Mouse (Mus musculus) gastrocnemius, postnatal 10 days (tissue): ENCODE data around the gene Rpp25l. TPM values are rescaled to one million over a fixed set of nuclear protein-coding genes. Genes with fewer than 3 reads are reported as not detected.

Experiments
- DNase-seq: peaks from one replicate; pipeline ENCODE4 v3.0.0; 2021; ENCODE audit warnings: mixed read lengths
- total RNA-seq, 2 experiments: library from RNA; stranded (reverse); gene quantifications; 2 replicates each; pipeline ENCODE4 v1.2.3; 2021

Rpp25l gene
- total RNA-seq, 2 experiments from 2014 or later: 31.5 to 41.4 TPM

- no peak for DNase-seq
Measured at GRCm38 (mm10) chr4:41671500-41671899, 41.8 kb downstream of the Rpp25l start.

DNA sequence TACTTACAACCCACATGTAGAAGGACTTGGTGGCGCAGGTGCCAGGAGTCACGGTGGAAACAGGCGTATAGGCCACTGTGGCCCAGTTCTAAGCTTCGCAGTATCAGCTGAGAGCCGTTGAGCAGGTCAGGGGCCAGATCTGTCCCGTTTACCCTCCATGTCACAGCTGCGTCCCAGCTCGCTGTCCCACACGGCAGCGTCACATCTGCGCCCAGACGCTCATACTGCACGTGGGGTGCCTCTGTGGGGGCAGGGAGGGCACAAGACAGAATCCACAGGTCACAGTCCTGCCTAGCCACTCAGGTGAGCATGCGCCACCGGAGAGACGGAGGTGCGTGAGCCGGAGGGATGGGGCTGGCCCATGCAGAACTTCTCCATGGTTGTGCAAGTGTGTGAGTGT lies 42.5 kb downstream of the Rpp25l start:
- no peak for DNase-seq

DNA sequence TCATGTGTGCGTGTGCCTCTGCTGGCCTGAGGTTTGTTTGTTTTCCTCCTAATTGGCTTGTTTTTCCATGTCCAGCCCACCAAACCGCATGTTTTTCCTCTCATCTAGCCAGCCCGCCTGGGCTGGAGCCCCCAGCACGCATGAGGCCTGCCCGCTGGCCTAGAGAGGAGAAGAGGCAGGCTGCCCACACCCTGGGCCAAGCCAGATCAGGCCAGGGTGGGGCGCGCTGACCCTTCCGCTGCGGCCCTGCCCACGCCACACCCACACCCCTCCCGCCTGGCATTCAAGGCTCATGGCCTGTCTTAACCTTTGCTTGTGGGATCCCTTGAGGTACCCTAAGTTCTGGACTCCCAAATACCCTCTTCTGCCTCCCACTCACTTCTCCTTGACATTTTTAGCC lies 46.7 kb downstream of the Rpp25l start:
- no peak for DNase-seq

DNA sequence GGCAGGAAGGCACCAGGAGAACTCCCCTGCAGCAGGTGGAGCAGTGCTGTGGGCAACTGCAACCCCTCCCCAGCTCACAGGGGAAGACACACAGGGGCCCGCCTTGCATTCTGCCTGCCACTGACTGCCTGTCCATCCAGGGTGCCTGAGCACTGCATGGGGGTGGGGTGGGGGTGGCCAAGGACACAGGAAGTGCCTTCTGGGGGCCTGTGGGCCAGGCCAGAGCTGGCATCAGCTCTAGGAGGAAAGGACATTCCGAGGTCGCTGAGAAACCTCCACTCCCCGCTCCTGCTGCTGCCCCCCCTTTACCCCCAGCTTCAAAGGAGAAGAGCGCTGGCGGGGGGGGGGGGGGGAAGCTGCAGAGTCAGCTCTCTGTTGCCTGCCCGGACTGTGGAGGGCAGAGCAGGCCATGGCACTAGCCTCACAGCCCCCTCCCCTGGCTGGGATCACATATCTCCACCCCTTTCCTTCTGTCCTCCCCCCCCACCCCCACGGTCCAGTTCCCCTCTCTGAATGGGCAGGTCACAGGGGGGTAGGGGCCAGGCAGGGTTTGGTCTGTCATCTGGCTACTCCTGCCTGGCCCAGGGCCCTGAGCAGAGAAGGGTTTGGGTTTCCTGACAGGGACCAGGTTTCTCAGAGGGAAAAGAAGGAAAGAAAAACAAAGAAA lies 48.2 kb downstream of the Rpp25l start:
- no peak for DNase-seq

DNA sequence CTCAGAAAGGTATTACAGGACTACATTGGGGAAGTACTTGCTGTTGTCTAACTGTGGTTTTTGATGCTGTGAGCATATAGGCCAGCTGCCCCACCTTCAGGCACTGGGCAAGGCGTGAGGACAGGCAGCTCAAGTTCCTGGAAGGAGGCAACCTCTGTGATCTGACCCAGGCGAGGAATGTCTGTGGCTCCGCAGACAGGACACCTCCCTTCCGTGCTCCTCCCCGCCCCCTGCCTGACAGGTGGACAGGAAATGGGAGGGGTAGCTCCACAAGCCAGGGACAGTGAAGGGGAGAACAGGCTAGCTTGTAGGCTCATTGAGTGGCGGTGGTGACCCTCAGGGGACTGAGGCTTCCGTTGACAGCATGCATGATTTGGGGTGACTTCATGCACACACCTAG lies 48.8 kb downstream of the Rpp25l start:
- no peak for DNase-seq

GRCm38 (mm10) chr4:41663614-41664013 lies 49.7 kb downstream of the Rpp25l start:
- DNase-seq: no peak

DNA sequence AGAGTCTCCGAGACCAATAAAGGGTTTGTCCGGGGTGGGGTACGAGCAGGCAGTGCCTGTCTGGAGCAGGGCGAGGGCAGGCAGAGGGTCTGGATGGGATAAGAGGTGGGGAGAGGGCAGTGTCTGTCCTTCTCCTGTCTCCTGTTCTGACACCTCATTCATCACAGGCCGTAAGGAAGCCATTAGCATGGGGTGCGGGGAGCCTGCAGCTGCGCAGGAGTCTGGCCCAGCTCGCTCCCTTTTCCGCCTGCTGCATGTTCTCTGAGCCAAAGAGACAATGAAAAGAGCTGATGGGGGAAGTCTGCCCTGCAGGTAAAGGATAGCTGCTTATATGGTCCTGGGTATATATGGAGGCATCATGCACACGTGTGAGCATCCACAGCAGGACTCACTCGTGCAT lies 50.6 kb downstream of the Rpp25l start:
- no peak for DNase-seq

Other genes with a start within 250 kb of the Rpp25l start
- gene Kif24, start 248.6 kb downstream of the Rpp25l start, total RNA-seq: 1 to 10 TPM; 1.6 to 3.3 TPM
- 10 to 100 TPM; 25.8 to 26.3 TPM for gene Nudt2, start 248.4 kb downstream of the Rpp25l start, total RNA-seq
- gene AI464131, start 210.5 kb downstream of the Rpp25l start, total RNA-seq: 10 to 100 TPM; 75.2 to 77.4 TPM
- gene 1110017D15Rik, start 196.2 kb downstream of the Rpp25l start, total RNA-seq: under 1 TPM in 1 of 2 experiments, not detected in 1; 0.36 TPM
- 10 to 100 TPM; 19.2 to 20.4 TPM for gene Fam219a, start 144.0 kb downstream of the Rpp25l start, total RNA-seq
- gene Dnaic1, start 143.8 kb downstream of the Rpp25l start, total RNA-seq: under 1 TPM; 0.56 to 0.63 TPM
- 10 to 100 TPM; 12.9 to 14.5 TPM for gene Enho, start 73.2 kb downstream of the Rpp25l start, total RNA-seq
- 10 to 100 TPM; 20.1 to 28.2 TPM for gene Cntfr, start 16.4 kb downstream of the Rpp25l start, total RNA-seq
- gene Il11ra1, start 13.5 kb downstream of the Rpp25l start, total RNA-seq: 10 to 100 TPM; 74.3 to 75.3 TPM
- gene Dctn3, start 9.6 kb upstream of the Rpp25l start, total RNA-seq: 10 to 100 TPM; 44.3 to 57.6 TPM
- not detected for gene Arid3c, start 17.6 kb upstream of the Rpp25l start, total RNA-seq
- gene Galt, start 41.7 kb upstream of the Rpp25l start, total RNA-seq: 10 to 100 TPM; 25.2 to 28.1 TPM
- 10 to 100 TPM; 15.4 to 17.9 TPM for gene Sigmar1, start 42.6 kb upstream of the Rpp25l start, total RNA-seq
- 10 to 100 TPM; 25.5 to 33.1 TPM for gene Ccl27a, start 60.7 kb upstream of the Rpp25l start, total RNA-seq
- gene Gm21541, start 190.1 kb upstream of the Rpp25l start, total RNA-seq: not detected
- gene Gm20878, start 228.0 kb upstream of the Rpp25l start, total RNA-seq: 1 to 10 TPM; 1.0 to 1.8 TPM